Mouse (Mus musculus) adrenal gland, postnatal 36 days (tissue): Measurements from ENCODE around the gene Kcnq4. TPM values are rescaled to one million over a fixed set of nuclear protein-coding genes. Genes with fewer than 3 reads are reported as not detected.

Experiments
- DNase-seq, 2 experiments: peaks; one replicate each; pipeline ENCODE4 v3.0.0; 2021; ENCODE audit warnings: mixed read lengths in 1 of 2
- long read RNA-seq, 2 experiments: library from polyadenylated mRNA; stranded (forward); transcript quantifications; one replicate each; pipeline ENCODE4 v2.0.0; 2021; ENCODE audit warnings: borderline sequencing depth in 2 of 2
- total RNA-seq, 2 experiments: library from RNA; stranded (reverse); gene quantifications; 2 replicates each; pipeline ENCODE4 v1.2.3; 2021

The Kcnq4 gene
- 1 to 10 TPM; 2.3 TPM for total RNA-seq
- long read RNA-seq, experiment 1, partial matches to known transcripts = 0 of 2 reads
- long read RNA-seq, experiment 1, other reads (novel, unspliced or antisense) = 2 of 2 reads
- long read RNA-seq, experiment 2, partial matches to known transcripts = 0 of 3 reads
- long read RNA-seq, experiment 2, other reads (novel, unspliced or antisense) = 1 of 3 reads

DNA sequence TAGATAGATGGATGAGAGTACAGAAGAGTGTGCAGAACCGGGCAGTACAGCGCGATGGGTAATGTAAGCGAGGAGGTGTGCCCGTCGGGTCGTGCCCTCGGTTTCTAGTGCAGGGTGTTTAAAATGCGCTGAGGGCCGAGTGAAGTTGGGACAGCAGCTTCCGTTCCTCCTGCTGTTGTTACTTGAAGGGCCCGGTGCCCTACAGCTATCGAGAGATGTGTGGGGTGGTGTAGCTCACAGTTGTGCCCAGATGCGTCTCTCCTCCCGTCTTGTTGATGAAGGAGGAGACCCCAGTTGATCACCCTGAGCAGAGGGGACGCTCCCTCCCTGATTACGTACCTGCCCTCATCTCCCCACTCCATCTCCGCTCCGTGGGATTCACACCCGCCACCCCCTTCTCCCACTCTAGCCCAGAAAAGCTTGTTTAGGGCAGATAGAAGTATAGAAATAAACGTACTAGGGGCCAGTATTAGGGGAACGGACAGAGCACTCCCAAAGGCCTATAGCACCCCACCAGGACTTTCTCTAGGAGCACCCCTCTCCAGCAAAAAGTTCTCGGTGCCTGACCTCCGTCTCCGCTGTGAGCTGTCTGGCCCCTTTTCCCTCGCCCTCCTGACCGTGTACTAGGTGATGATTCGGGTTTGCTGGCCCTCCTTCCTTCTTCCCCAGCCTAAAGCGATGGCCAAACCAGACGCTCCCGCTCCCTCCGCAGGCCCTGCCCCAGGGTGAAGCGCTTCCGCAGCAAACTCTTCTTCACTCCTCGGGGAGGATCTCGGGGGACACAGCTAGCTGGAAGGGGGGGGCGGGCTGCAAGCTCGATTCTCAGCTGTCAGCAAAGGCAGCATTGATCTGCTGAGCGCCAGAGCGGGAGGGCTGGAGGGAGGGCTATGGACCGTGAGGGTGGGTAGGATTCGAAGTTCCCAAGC lies at the start of gene Kcnq4:
TSS of gene Kcnq4 (minus strand) at position 672 of the 926 bp plus-strand sequence.
- no peak for DNase-seq

DNA sequence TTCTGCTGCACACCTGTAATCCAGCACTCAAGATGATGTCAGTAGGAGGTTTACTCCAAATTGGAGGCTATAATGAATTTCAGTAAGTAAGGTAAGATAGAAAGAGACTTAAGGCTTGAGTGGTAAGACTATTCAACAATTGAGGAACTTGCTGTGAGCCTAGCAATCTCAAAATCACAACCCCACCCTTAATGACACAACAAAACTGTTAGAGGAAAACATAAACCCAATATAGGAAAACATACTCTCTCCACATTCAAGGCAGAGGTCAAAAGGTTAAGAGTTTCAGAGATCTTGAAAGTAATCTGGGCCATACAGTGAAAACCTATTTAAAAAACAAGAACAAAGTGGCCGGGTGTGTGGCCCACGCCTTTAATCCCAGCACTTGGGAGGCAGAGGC lies 48.3 kb upstream of the Kcnq4 start:
- DNase-seq = no peak

DNA sequence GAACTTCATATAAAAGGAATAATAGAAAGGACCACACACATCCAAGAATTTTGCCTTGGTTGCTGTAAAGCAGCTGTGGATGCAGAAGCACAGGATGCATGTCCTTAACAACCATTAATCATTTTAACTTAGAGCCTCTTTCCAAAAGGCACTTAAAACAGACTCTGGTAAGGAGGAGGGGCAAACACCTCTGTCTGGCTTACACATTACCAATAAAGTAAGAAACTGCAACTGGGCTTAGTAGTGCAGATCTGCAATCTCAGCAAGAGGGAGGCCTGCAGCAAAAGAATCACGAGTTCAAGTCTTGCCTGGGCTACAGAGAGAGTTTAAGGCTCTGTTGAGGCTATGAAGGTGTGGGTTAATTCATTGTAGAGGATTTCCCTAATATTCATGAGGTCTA lies 47.2 kb upstream of the Kcnq4 start:
- no peak for DNase-seq

DNA sequence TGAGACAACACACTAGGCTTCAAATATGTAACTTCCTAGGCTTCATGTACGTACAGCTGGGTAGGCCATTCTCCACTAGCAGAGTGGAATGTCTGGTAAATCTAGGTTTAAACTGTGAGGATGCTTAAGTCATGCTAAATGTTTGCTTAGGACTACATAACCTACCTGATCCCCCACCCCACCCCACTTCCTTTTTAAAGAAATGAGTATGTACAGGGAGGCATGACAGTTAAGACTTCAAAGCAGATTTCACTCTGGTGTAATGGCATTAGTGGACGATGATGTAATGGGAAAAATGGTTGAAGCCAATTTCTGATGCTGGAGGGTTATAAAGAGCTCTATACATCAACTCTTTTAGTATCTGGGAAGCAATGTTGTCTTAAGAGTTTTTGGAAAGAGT lies 44.5 kb upstream of the Kcnq4 start:
- DNase-seq = no peak

DNA sequence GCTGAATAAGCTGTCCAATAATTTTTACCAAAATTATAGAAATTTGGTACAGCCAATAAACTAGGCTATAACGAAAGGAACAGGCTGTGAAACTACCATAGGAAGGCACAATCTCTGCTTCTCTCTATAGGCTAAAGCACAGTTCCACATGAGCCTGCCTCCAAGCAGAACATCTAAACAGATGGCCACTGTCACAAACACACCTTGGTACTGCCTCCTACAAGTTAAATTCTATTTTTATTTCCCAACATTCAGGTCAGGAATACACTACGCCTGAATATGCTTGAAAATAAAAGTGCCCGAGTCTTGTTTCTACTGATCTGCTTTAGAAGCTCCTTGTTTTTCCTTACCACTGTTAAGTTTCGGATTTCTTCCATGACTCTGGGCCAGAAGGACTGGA lies 41.6 kb upstream of the Kcnq4 start:
- DNase-seq = no peak

DNA sequence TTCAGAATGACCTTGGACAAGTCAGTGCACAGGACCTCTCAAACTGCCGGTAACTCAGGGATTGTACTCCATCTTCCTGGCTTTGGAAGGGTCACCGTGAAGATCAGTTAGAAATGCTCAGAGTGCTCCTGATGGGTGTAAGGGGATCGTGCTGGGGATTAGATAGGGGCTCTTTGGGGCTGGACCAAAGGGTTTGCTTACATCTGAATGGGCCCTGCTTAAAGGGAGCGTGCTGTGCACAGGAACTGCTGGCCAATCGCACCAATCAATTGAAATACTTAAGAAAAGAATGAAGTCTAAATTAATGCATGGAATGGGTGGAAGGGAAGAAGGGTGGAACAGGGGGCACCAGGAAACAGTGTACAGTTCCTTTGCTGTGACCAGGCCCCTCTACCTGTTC lies 7.4 kb upstream of the Kcnq4 start:
- DNase-seq = no peak

DNA sequence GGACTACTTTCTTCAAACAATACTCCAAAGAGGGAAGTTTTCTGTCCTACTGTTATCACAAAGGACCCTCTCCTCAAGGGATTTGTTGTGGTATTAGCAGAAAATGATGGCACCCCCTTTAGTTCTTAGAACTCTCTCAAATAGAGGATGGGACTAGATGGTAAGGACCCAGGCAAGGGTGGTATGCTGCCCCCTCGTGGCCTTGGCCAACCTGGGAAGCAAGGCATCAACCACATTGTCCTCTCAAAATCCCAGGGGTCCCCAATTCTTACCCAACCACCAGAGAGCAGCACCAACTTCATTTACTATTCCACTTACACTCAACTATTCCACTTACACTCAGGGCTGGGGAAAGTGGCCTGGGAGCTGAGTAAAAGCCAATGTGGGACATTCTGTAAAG lies 6.9 kb upstream of the Kcnq4 start:
- peak; percentile 70 to 83 for DNase-seq

DNA sequence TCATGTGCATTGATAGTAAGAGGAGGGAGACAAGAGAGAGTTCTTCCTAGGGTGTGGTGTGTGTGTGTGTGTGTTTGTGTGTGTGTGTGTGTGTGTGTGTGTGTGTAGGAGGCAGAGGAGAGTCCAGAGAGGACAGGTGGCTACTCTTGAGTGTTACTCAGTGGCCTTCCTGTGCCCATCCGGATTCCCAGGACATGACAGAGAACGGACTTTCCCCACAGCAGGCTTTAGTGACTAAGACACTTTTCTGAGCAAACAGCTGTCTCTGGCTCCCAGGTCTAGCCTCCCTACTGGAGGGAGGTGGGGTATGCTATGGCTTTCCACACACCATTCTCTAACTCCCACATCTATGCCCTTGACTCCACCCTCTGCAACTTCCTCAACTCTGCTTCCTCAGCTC lies 1.2 kb upstream of the Kcnq4 start:
- DNase-seq = no peak

DNA sequence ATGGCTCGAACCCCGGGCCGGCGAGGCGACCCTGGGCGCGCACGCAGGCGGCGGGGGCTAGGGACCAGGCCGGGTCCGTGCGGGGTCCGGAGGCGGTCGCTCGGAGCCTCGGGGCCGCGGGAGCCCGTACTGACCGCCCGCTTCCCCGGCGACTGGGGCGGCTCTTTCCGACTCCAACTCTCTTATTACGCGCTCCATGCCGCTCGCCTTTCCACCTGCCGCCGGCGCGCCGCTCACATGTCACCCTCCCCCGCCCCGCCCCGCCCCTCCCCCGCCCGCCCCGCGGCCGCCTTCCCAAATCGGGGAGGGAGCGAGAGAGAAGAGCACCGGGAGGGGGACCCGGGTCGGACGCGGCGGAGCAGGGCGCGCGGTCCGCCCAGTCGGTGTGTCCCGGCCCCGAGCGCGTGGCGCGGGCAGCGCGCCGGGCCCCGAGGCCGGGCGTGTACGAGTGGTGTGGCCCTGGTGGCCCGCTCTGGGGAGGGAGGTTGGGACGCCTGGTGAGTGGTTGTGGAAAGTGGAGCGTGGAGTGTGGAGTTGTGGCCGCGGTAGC lies 1.1 kb downstream of the Kcnq4 start:
- peak; percentile 53 to 54 for DNase-seq

DNA sequence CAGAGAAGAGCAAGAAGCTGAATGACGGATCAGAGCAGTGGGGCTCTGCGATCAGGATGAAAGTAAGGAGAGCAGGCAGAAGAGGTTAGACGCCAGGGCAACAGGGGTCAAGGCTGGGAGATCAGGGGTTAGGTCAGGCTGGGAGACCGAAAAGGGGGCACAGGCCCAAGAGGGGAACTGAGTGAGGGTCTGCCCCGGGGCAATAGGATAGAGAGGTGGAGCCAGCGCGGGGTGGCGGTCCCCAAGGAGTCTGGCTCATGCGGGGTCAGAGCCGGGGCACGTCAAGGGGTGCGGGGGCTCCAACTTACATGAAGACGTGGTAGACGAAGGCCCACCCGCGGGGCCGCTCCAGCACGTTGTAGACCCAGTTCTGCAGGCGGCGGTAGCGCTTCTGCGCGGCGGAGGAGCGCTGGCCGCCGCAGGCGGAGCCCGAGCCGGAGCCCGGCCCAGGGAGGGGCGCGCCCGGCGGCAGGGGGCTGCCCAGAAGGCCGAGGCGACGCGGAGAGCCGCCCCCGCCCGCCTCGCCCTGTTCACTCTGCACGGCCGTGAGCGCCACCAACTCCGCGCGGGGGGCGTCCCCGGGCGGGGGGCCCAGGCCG lies 1.8 kb downstream of the Kcnq4 start:
- peak; percentile 34 to 40 for DNase-seq

DNA sequence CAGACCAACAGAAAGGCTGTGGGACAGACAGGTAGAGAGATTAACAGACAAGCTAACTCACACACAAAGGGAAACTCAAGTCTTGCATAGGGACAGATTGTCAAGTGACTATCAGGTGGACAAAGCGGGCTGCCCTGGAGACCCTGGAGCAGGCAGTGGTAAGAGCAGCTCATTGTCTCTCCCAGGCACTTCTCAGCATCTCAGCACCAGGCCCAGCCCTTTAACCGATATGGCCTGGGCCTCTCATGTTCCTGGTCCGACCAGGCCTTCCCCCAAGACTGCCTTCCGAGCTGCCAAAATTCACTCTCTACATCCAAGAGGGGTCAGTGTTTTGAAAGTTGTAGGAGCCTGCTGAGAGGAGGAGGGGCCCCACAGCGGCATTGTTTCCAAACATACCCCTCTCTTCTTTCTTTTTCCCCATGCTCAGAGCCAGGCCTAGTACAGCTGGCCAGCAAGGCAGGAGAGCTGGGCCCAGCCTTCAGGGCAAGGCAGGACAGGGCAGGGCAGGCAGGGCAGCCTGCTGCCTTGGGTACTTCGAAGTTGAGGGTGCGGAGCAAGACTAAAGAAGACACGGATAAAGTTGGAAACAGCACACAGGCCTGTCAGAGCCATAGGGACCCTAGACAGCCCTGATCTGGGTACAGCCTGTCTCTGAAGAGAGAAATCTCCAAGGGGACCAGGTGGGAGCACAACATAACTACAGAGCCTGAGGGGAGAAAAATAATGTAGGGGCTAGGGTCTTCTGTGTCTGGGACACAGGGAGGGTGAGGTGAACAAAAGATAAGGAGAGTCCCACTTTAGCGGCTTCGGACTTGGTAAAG lies 2.5 kb downstream of the Kcnq4 start:
- DNase-seq = no peak

DNA sequence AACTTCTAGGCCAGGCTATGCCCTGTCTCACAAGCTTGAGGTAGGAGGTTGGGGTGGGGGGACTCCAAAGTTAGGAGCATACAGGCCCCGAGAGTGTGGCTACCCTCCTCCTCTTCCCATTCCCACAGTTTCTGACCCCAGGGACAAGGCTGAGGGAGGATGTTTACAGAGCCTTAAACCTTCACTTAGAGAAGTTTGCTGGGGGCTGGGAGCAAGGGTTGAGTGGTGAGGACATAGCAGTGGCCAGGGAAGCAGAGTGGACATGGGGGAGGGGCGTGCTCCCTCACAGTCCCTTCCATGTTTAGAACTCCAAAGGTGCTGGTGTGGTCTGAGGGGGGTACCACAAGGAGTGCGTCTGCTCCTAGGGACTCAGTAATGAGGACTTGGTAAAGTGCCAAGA lies 4.8 kb downstream of the Kcnq4 start:
- DNase-seq = no peak

DNA sequence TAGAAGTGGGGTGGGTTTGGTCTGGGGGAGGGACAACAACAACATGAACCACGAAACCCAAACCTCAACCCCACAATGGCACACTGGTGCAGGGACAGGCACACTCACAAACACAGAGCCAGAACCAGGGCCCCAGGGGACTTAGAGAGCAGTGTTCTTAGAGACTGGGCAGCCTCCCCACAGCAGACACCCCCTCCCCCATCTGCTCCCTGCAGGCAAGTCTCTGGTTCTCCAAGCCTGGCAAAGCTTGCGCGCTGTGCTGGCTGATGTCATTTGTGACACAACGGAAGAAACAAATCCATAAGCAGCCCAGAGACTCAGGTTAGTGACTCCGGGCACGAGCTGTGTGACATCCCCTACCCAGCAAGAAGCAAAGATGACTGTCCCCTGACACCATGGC lies 7.1 kb downstream of the Kcnq4 start:
- peak; percentile 21 to 67 for DNase-seq

DNA sequence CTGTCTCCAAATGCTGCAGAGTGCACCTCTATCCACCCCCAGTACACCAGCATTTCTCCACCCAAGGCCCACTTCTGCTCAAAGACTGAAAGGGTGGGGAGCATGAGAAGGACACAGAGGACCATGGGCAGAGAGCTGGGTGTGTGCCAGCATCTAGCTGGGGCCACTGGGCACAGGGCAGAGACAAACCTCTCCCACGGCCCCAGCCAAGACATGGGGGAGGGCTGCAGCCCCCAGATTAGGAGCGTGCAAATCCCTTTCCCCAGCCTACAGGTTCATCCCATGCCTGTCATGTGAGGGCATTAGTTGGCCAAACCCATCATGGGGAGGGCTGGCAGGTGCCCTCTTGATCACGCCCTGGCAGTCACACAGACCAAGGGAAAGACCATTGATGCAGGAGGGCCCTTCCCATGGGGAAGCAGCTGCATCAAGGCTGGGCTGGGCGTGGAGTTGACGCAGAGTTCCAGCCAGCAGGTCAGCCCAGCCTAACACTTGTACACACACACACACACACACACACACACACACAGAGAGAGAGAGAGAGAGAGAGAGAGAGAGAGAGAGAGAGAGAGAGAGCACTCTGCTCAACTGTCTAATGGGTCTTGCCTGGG lies 14.3 kb downstream of the Kcnq4 start:
- no peak for DNase-seq

DNA sequence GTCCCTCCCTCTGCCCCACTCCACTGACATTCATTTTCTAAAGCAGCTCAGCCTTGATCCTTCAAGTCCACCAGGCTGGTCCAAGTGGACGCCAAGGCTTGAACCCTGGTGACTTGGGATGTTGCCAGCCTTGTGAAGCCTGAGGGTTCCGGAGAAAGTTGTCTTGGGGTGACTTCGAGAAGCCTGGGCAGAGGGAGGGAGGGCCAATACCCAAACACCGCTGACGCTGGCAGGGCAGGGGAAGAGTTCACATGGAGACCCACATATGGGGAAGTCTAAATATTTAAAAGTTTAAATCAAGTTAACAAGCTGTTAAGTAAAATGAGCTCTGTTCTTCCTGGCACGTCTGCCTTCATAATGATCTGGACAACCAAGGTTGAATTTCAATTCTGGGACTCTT lies 15.7 kb downstream of the Kcnq4 start:
- DNase-seq = no peak

DNA sequence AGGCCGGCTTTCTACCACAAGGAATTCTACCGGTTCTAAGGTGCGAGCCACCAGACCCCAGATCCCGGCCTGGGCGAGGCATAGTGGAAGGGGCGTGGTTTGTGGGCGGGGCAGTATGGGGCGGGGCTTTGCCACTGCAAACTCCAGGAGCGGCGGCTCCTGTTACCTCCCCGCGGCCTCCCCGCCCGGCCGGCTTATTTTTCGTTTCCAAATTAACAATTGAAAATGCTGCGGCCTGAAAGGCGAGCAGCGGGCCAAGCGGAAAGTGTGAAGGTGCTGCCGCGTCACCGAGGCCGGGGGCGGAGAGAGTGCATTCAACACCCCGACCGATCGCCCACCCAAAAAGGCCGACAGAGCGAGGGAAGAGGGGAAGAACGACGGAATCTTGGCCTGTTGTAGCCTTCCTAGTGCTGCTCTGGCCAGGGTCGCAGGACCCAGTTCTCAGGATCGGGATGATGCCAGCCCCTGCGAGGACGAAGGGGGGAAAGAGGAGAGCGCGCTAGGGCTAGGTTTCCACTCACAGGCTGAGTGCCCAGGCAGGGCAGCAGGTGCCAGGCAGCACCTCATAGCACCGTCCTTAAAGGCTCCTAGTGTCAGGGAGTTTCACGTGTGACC lies 17.3 kb downstream of the Kcnq4 start:
- peak; percentile 76 to 81 for DNase-seq

DNA sequence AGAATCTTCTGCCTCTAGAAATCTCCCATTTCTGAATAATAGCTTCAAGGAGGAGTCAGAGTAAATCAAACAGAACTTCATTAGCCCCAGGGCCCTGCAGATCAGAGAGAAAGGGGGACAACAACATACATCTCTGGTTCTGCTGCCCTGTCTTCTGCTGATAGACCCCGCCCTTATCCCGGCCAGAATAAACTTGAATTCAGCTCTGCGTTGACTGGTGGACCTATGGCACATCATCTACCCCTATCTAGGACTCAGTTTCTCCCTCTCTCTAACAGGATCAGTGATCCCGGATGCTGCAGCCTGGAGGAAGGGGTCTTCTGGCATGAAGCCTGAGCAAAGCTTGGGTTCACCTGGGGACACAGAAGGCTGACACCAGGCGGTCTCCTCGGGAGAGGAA lies 17.8 kb downstream of the Kcnq4 start:
- no peak for DNase-seq

DNA sequence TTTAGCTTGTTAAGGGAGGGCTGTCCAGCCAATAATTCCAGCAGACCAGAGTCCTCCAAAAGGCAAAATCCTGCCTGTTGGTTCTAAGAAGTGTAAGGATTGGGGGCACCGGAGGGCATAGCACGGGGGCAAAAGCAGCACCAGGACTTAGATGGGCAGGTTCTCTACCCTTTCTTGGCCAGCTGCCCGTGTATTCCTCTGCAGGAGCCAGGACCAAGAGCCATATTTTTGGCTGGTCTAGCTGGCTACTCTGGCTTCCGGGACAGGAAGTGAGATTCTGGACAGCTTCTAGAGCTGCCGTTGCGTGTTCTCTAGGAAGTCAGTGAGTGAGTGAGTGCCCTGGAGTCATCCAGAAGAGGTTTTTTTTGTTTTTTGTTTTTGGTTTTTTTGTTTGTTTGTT lies 18.3 kb downstream of the Kcnq4 start:
- peak; percentile 16 to 53 for DNase-seq

DNA sequence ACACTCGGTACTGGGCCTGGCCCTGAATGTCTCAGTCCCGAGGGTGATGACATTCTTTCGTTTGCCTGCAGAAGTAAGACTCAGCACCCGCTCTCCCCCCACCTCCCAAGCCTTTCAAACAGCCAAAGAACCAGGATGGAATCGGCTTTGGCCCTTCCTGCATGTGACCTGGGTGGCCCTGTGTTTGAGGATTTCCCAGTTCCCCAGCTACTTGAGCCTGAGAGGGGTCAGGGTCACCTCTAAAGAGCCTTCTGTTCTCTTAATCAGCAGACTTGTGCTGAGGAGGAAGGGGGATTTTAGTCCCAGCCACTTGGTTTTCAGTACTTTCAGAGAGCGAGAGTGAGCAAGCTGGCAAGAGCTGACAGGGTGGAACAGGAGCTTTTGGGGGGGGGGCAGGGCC lies 19.0 kb downstream of the Kcnq4 start:
- no peak for DNase-seq

DNA sequence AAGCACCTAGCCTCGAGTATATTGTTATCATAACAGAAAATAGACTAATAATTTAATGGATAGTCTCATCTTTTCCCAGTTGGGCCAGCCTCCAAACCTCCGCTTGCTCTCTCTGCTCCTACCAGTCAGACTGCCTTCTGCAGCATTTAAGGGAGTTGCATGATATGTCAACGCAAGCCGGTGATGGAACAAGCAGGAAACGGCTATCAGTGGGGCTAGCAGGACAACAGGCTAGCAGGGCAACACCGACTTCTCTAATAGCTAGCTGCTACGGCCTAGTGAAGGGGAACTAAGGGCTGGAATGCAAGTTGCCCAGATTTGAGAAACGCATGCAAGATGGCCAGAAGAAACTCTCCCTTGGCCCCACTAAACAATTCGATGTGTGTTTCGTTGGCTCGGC lies 20.6 kb downstream of the Kcnq4 start:
- no peak for DNase-seq

DNA sequence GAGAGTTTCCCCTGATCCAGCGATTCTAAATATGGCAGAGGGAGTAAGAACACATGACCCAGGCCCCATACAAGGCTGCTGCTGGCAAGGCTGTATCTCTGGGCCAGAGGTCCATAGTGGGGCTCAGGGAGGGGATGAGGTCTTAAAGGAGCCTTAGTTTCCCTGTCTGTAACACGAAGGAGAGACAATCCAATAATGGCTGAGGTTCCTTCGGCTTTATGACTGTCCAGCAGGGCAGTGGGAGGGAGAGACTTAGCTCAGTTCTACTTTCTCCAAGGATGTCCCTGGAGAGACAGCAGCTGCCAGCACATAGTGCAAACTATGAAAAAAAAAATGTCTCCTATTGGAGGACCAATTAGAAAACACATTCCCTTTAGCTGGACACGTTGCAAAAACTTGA lies 22.2 kb downstream of the Kcnq4 start:
- no peak for DNase-seq
